In genomic region chr4:96751953-96752352, GRCm38 (mm10) we compare ENCODE assay signal across 25 mouse cellular contexts. TPM values are rescaled to one million over a fixed set of nuclear protein-coding genes. Genes with fewer than 3 reads are reported as not detected.
DNase-seq lines count a peak whose midpoint lies in the region; ATAC-seq and TF ChIP-seq lines count a peak whose summit lies in the region.
"Had no signal": no experiment of that assay in that cellular context is flagged by ENCODE, and none has a peak within 500 bp of the region (broad histone marks: within the 10 kb centered on the region; RNA-seq: fewer than 3 reads in every experiment).

No protein-coding gene starts in this region.

- no peaks in the 10 kb centered on the region for H3K27me3 ChIP-seq in embryonic facial prominence, embryonic 14.5 days (replicated peaks; ENCODE audit: control insufficient read depth, insufficient read depth, low read length)
- H3K27me3 ChIP-seq in limb, embryonic 14.5 days (ENCODE audit: control insufficient read depth, insufficient read depth, low read length): no peaks in the 10 kb centered on the region
- H3K27me3 ChIP-seq: embryonic facial prominence, embryonic 15.5 days; megakaryocyte, embryonic 14.5 days had no signal

- no peak for TF ChIP-seq POLR2A in brain, embryonic 14.5 days (IDR thresholded peaks at IDR 0.05; ENCODE audit: borderline replicate concordance, extremely low read depth, insufficient read depth, insufficient read length, poor library complexity, severe bottlenecking)
- no peak for TF ChIP-seq POLR2A in limb, embryonic 14.5 days (IDR thresholded peaks at IDR 0.05; ENCODE audit: borderline replicate concordance, extremely low read depth, insufficient read depth, insufficient read length)

- no peak for TF ChIP-seq CTCF in brain, embryonic 14.5 days (IDR thresholded peaks at IDR 0.05; ENCODE audit: borderline replicate concordance, extremely low read depth, insufficient read depth, insufficient read length)

- H3K4me1 ChIP-seq in embryonic facial prominence, embryonic 14.5 days (ENCODE audit: control insufficient read depth, insufficient read depth, low read length): 0 out of 2 replicates have a peak, but pooled peaks cover 4% of the 10 kb centered on the region
- no peaks in the 10 kb centered on the region for H3K4me1 ChIP-seq in limb, embryonic 14.5 days (ENCODE audit: control insufficient read depth, insufficient read depth, low read length)
- H3K4me1 ChIP-seq: embryonic facial prominence, embryonic 15.5 days; megakaryocyte, embryonic 14.5 days had no signal

- no peak overlapping the region for H3K9ac ChIP-seq in embryonic facial prominence, embryonic 14.5 days (ENCODE audit: low read depth, low read length)
- H3K9ac ChIP-seq in limb, embryonic 14.5 days (ENCODE audit: low read depth, low read length, severe bottlenecking): no peak overlapping the region
- H3K9ac ChIP-seq: embryonic facial prominence, embryonic 15.5 days; liver, postnatal 0 days had no signal

- DNase-seq in frontal cortex, postnatal 14 days (ENCODE audit: low spot score in 2 of 2): no peak
- DNase-seq in brain, embryonic 14.5 days (ENCODE audit: low read depth): peak; percentile 52
- DNase-seq in embryonic facial prominence, embryonic 14.5 days (ENCODE audit: low spot score): peak; percentile 70
- peak; percentile 48 for DNase-seq in limb, embryonic 14.5 days (ENCODE audit: low spot score)
- DNase-seq in lung, adult 18-20 months: no peak
- DNase-seq in cerebellum, adult 11-12 months: no peak
- DNase-seq: adrenal gland, adult 8-10 months; cerebellum, adult 18-20 months; cerebellum, postnatal 25 days; gastrocnemius, postnatal 25 days; kidney, adult 9 months; kidney, postnatal 25 days; liver, postnatal 0 days; lung, postnatal 14 days; retina, postnatal 1 day had no signal

- WGBS in embryonic facial prominence, embryonic 14.5 days: 20% methylated on average over 1 of the region's 1 CpGs
- 19% methylated on average over 1 of the region's 1 CpGs for WGBS in limb, embryonic 14.5 days

- no peaks in the 10 kb centered on the region for H3K36me3 ChIP-seq in embryonic facial prominence, embryonic 14.5 days (ENCODE audit: control insufficient read depth, insufficient read depth, low read length)
- no peaks in the 10 kb centered on the region for H3K36me3 ChIP-seq in limb, embryonic 14.5 days (ENCODE audit: control insufficient read depth, insufficient read depth, low read length)
- H3K36me3 ChIP-seq: embryonic facial prominence, embryonic 15.5 days had no signal

- no peak overlapping the region for H3K4me2 ChIP-seq in embryonic facial prominence, embryonic 14.5 days (ENCODE audit: low read depth, low read length)
- H3K4me2 ChIP-seq in limb, embryonic 14.5 days (replicated peaks; ENCODE audit: low read depth, low read length, severe bottlenecking): no peak overlapping the region
- H3K4me2 ChIP-seq: embryonic facial prominence, embryonic 15.5 days had no signal

- ATAC-seq in frontal cortex, adult (ENCODE audit: low TSS enrichment): peak; percentile 83
- peak; percentile 57 for ATAC-seq in embryonic facial prominence, embryonic 14.5 days (ENCODE audit: low read depth)
- ATAC-seq in limb, embryonic 14.5 days (ENCODE audit: low FRiP score, low read depth): peak; percentile 83
- ATAC-seq: liver, postnatal 0 days; midbrain, embryonic 16.5 days had no signal

- H3K27ac ChIP-seq in embryonic facial prominence, embryonic 14.5 days (replicated peaks; ENCODE audit: low read depth, low read length): no peak overlapping the region
- H3K27ac ChIP-seq in limb, embryonic 14.5 days (replicated peaks; ENCODE audit: low read depth, low read length): no peak overlapping the region
- H3K27ac ChIP-seq: embryonic facial prominence, embryonic 15.5 days; left cerebral cortex, adult 2 months; stomach, postnatal 0 days had no signal

- H3K4me3 ChIP-seq in embryonic facial prominence, embryonic 14.5 days (ENCODE audit: low read depth, low read length): no peak overlapping the region
- H3K4me3 ChIP-seq in limb, embryonic 14.5 days (replicated peaks; ENCODE audit: low read length): no peak overlapping the region
- H3K4me3 ChIP-seq: embryonic facial prominence, embryonic 15.5 days; left cerebral cortex, adult 2 months; megakaryocyte, embryonic 14.5 days had no signal

- H3K9me3 ChIP-seq in embryonic facial prominence, embryonic 14.5 days (ENCODE audit: control insufficient read depth, low read length): no peaks in the 10 kb centered on the region
- H3K9me3 ChIP-seq in limb, embryonic 14.5 days (ENCODE audit: control insufficient read depth, low read length): no peaks in the 10 kb centered on the region
- H3K9me3 ChIP-seq: embryonic facial prominence, embryonic 15.5 days; megakaryocyte, embryonic 14.5 days had no signal

RNA-seq across cellular contexts. Expression of gene Gm12695, which starts 33.0 kb away (rescaled TPM):
- not detected in 2 replicates for polyA plus RNA-seq in brain, embryonic 14.5 days (2012; rRNA removed)
- polyA plus RNA-seq in embryonic facial prominence, embryonic 14.5 days (2014; fragmentation: Nextera tagmentation; extraction: Ambion mirVana): 0.32 TPM in 1 of 2 replicates, not detected in the other
- not detected in 2 replicates for polyA plus RNA-seq in limb, embryonic 14.5 days (2012; rRNA removed)
- polyA plus RNA-seq in limb, embryonic 14.5 days (2014; fragmentation: Nextera tagmentation; extraction: Ambion mirVana): not detected in 2 replicates
- polyA plus RNA-seq: intestine, embryonic 14.5 days; liver, adult 2 months; liver, postnatal 0 days; midbrain, embryonic 16.5 days; stomach, postnatal 0 days; thymus, postnatal 0 days; urinary bladder, adult 2 months had no signal

Comparison
In these comparisons a context has a peak if more than half of its experiments do, and no peak if none do; other contexts are left out.
1. DNase-seq: peak in brain, embryonic 14.5 days (single experiment), embryonic facial prominence, embryonic 14.5 days (single experiment) and limb, embryonic 14.5 days (single experiment); none in frontal cortex, postnatal 14 days (0 of 2), lung, adult 18-20 months (0 of 2) and cerebellum, adult 11-12 months (single experiment).
2. Peak in every context shown above with its lines, with median percentiles within 50 percentile points of each other: ATAC-seq.